Mouse (Mus musculus): ENCODE results near the gene Gnl2.
A peak's percentile ranks its signal among the peaks of the same experiment; 100 is the strongest.

Gene Gnl2

DNA sequence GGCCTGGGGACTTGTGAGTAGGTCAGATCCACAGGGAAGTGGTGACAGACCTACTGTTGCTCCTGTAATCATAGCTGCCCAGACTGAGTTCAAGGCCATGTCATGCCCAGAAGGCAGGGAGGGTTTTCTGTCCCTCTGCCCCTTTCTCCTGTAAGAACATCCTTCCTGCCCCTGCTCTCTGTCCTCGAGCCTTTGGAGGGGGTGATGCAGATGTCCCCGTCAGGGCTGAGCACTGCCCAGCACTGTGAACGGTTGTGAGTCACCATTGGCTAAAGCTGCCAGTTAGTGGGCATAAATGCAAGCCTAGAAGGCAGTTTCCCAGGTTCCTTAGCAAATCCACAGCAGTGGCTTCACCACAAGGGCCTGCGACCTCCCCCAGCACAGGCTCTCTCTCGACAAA, 76.6 kb downstream of the Gnl2 start:
- no peak for DNase-seq

- DNase-seq = no peak
Observed at GRCm38 (mm10) chr4:125096066-125096465, 79.7 kb downstream of the Gnl2 start.

DNA sequence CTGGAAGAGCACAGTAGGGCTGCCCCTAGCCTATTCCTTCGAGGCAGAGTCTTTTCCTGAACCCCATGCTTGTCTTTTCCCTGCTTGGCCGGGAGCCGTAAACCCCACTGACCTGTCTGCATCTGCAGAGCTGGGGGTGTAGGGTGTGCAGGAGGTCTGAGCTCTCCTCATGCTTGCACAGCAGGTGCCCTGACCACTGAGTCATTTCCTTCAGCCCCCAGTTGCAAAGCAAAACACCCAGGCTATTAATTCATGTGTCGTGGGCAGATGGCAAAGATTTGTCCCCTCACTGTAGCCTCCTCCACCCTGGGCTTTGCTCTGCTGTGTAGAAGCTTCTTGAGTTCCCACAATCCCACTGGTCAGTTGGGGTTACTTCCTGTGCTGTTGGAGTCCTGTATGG, 81.0 kb downstream of the Gnl2 start:
- no peak for DNase-seq

DNA sequence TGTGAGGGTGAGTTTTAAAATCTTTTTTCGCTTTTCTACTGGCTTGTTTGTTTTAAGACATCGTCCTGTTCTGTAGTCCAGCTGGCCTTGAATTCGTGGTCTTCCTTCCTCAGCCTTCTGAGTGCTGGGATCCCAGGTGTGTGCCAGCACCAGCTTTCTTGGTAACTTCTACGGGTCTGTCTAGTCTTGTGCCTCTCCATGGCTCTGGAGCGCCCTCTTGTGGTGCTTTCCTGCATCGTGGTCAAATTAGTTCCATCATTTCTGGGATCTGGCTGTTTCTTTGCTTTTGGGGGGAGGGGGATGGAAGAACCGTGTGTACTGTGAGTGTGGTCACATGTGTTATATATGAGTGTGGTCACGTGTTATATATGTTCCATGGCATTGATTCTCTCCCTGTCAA, 83.1 kb downstream of the Gnl2 start:
- peak; percentile 73 for DNase-seq

GRCm38 (mm10) chr4:125101334-125101733, 84.9 kb downstream of the Gnl2 start:
- no peak for DNase-seq
